Mouse (Mus musculus) C2C12 (cell line): ENCODE measurements around the gene Cyb5rl.

Source experiments
- CEBPB ChIP-seq: IDR thresholded peaks from one replicate; pipeline ENCODE4 v1.6.1; 2011; ENCODE audit warnings: low read depth, mild to moderate bottlenecking, control low read depth, moderate library complexity
- CTCF ChIP-seq: IDR thresholded peaks from one replicate; pipeline ENCODE4 v1.5.1; 2011; ENCODE audit not compliant: control insufficient read depth, insufficient read depth, insufficient read length
- MAX ChIP-seq: IDR thresholded peaks from one replicate; pipeline ENCODE4 v1.6.1; 2011; ENCODE audit warnings: mild to moderate bottlenecking, control low read depth

- TF ChIP-seq CTCF (no peak), CEBPB (no peak), MAX (no peak)
These were observed 8.7 kb downstream of the Cyb5rl start for GRCm38 (mm10) chr4:107075456-107075855.
